Mouse (Mus musculus): ENCODE results near the gene Xndc1.

DNA sequence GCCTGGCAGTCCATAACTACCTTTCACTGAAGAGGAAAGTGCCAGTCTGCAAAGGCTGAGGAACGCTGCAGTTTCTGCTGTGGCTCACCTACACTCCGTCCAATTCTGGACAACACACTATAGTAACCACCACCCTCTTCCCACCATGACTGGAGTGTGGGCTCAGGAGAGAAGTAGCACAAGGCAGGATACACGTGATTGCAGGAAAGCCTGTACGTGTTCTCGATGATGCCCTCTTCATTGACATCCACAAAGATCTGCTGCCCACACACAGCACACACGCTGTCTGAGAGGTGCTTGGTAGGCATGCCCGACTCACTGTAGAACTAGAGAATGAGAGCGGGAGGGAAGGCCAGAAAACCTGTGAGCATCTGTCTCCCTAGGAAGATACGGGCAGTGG is 41.5 kb upstream of the Xndc1 start:
- TF ChIP-seq CTCF (IDR thresholded peaks at IDR 0.05; ENCODE audit: control insufficient read depth, insufficient read depth, insufficient replicate concordance, low read depth, low read length) (no peak), POLR2A (IDR thresholded peaks at IDR 0.05; ENCODE audit: control insufficient read depth, low read depth, low read length) (no peak)

All from testis, adult 2 months (tissue).